19 mouse cellular contexts compared by ENCODE assay signal in the genomic region with DNA sequence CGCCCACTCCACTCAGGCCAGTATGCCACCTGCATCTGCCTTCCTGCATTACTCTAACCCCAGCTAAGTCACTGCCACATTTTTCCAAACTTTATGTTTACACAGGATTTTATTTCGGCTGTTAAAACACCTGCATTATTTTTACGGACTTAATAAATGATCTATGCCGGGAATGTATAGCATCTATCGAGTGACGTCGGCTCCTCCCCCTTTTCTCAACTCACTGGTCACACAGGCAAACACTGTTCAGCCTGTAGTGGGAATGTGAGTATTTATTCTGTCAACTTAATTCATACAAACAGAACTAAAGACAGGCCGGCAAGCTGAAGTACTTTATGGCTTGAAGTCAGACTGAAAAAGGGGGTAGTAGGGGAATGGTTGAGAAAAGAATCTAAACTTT.
A peak's percentile ranks its signal among the peaks of the same experiment; 100 is the strongest.
DNase-seq lines count a peak whose midpoint lies in the region; ATAC-seq and TF ChIP-seq lines count a peak whose summit lies in the region.
"Had no signal": no experiment of that assay in that cellular context is flagged by ENCODE, and none has a peak within 500 bp of the region (broad histone marks: within the 10 kb centered on the region; RNA-seq: fewer than 3 reads in every experiment).

No protein-coding gene starts in this region.

- H3K4me3 ChIP-seq in kidney, embryonic 15.5 days (replicated peaks) = no peak overlapping the region
- no peak overlapping the region for H3K4me3 ChIP-seq in lung, embryonic 16.5 days (ENCODE audit: low read length)
- H3K4me3 ChIP-seq in lung, adult 2 months (replicated peaks; ENCODE audit: extremely low read depth, low read depth, low read length) = no peak overlapping the region
- no peak overlapping the region for H3K4me3 ChIP-seq in limb, embryonic 15.5 days
- H3K4me3 ChIP-seq in cerebellum, adult 2 months (replicated peaks; ENCODE audit: insufficient read depth, low read depth, low read length) = no peak overlapping the region
- H3K4me3 ChIP-seq: forebrain, embryonic 13.5 days; heart, adult 2 months; layer of hippocampus, adult 2 months; liver, embryonic 15.5 days had no signal

- DNase-seq in kidney, postnatal 10 days = no peak
- DNase-seq in lung, adult 2 months = no peak
- no peak for DNase-seq in cerebellum, adult 2 months
- DNase-seq in testis, postnatal 10 days (ENCODE audit: low spot score) = no peak
- DNase-seq: cerebellum, adult 18-20 months; cerebellum, postnatal 36 days; gastrocnemius, postnatal 10 days; heart, adult 2 months; heart, postnatal 36 days; kidney, adult 8-10 months; layer of hippocampus, postnatal 36 days had no signal

- H3K27me3 ChIP-seq in kidney, embryonic 15.5 days = no peaks in the 10 kb centered on the region
- H3K27me3 ChIP-seq in lung, embryonic 16.5 days (ENCODE audit: control insufficient read depth, insufficient read depth, low read depth, low read length) = no peaks in the 10 kb centered on the region
- no peaks in the 10 kb centered on the region for H3K27me3 ChIP-seq in limb, embryonic 15.5 days
- no peaks in the 10 kb centered on the region for H3K27me3 ChIP-seq in cerebellum, adult 2 months (ENCODE audit: control insufficient read depth, insufficient read depth, low read length)
- H3K27me3 ChIP-seq: forebrain, embryonic 13.5 days; liver, embryonic 15.5 days had no signal

- no peak for ATAC-seq in kidney, embryonic 15.5 days (replicated peaks; ENCODE audit: low FRiP score)
- ATAC-seq in lung, embryonic 16.5 days (ENCODE audit: low read depth) = peak; percentile 49
- no peak for ATAC-seq in limb, embryonic 15.5 days (ENCODE audit: insufficient number of reproducible peaks, low FRiP score, low TSS enrichment, low read depth)
- ATAC-seq: forebrain, embryonic 13.5 days; hindbrain, embryonic 16.5 days had no signal

- no peak overlapping the region for H3K4me2 ChIP-seq in kidney, embryonic 15.5 days
- no peak overlapping the region; the same call in 1 of the 2 replicates for H3K4me2 ChIP-seq in lung, embryonic 16.5 days (ENCODE audit: low read depth, low read length)
- H3K4me2 ChIP-seq in limb, embryonic 15.5 days = no peak overlapping the region
- H3K4me2 ChIP-seq: forebrain, embryonic 13.5 days; liver, embryonic 15.5 days; midbrain, embryonic 11.5 days had no signal

- TF ChIP-seq POLR2A in lung, adult 2 months (IDR thresholded peaks at IDR 0.05; ENCODE audit: borderline replicate concordance, extremely low read depth, low read depth, low read length) = no peak
- TF ChIP-seq POLR2A in cerebellum, adult 2 months (IDR thresholded peaks at IDR 0.05; ENCODE audit: borderline replicate concordance, insufficient read depth, low read length) = no peak

- no peak for TF ChIP-seq CTCF in lung, adult 2 months (IDR thresholded peaks at IDR 0.05; ENCODE audit: insufficient read depth, low read length)
- TF ChIP-seq CTCF in cerebellum, adult 2 months (IDR thresholded peaks at IDR 0.05; ENCODE audit: borderline replicate concordance, insufficient read depth, low read depth, low read length) = no peak

- WGBS in kidney, embryonic 15.5 days = 33% methylated on average over 8 of the region's 8 CpGs
- 39% methylated on average over 8 of the region's 8 CpGs for WGBS in lung, embryonic 16.5 days
- 70% methylated on average over 8 of the region's 8 CpGs for WGBS in lung, adult 2 months
- 34% methylated on average over 8 of the region's 8 CpGs for WGBS in limb, embryonic 15.5 days
- WGBS in cerebellum, adult 2 months = 93% methylated on average over 8 of the region's 8 CpGs

- H3K4me1 ChIP-seq in kidney, embryonic 15.5 days = peaks cover 37% of the 10 kb centered on the region
- peaks cover 33% of the 10 kb centered on the region for H3K4me1 ChIP-seq in lung, embryonic 16.5 days (replicated peaks; ENCODE audit: control insufficient read depth, insufficient read depth, low read length)
- H3K4me1 ChIP-seq in lung, adult 2 months (ENCODE audit: control insufficient read depth, insufficient read depth, low read length) = peaks cover 22% of the 10 kb centered on the region
- peaks cover 31% of the 10 kb centered on the region for H3K4me1 ChIP-seq in limb, embryonic 15.5 days
- peaks cover 2% of the 10 kb centered on the region; the same call in 1 of the 2 replicates for H3K4me1 ChIP-seq in cerebellum, adult 2 months (ENCODE audit: control insufficient read depth, insufficient read depth, low read length)

- peak overlapping the region; percentile 75 for H3K27ac ChIP-seq in kidney, embryonic 15.5 days
- H3K27ac ChIP-seq in lung, embryonic 16.5 days (ENCODE audit: low read length) = peak overlapping the region; percentile 69
- H3K27ac ChIP-seq in limb, embryonic 15.5 days = peak overlapping the region; percentile 48
- H3K27ac ChIP-seq in cerebellum, adult 2 months (ENCODE audit: insufficient read depth, low read length) = no peak overlapping the region
- H3K27ac ChIP-seq: forebrain, embryonic 13.5 days; heart, adult 2 months; layer of hippocampus, adult 2 months; liver, embryonic 15.5 days had no signal

- H3K9me3 ChIP-seq in kidney, embryonic 15.5 days (replicated peaks) = no peaks in the 10 kb centered on the region
- H3K9me3 ChIP-seq in lung, embryonic 16.5 days (ENCODE audit: control insufficient read depth, low read length) = no peaks in the 10 kb centered on the region
- H3K9me3 ChIP-seq in limb, embryonic 15.5 days = no peaks in the 10 kb centered on the region
- H3K9me3 ChIP-seq: forebrain, embryonic 13.5 days; liver, embryonic 15.5 days had no signal

- H3K36me3 ChIP-seq in kidney, embryonic 15.5 days = no peaks in the 10 kb centered on the region
- no peaks in the 10 kb centered on the region for H3K36me3 ChIP-seq in lung, embryonic 16.5 days (ENCODE audit: control insufficient read depth, insufficient read depth, low read length)
- H3K36me3 ChIP-seq in limb, embryonic 15.5 days = no peaks in the 10 kb centered on the region
- H3K36me3 ChIP-seq: liver, embryonic 15.5 days had no signal

- no peak overlapping the region for H3K9ac ChIP-seq in kidney, embryonic 15.5 days
- H3K9ac ChIP-seq in lung, embryonic 16.5 days (ENCODE audit: low read length) = no peak overlapping the region
- no peak overlapping the region for H3K9ac ChIP-seq in limb, embryonic 15.5 days
- H3K9ac ChIP-seq: forebrain, embryonic 13.5 days; liver, embryonic 15.5 days had no signal
